Mouse (Mus musculus): ENCODE results near the gene Hist1h3d. TPM values are rescaled to one million over a fixed set of nuclear protein-coding genes. Genes with fewer than 3 reads are reported as not detected.
A peak's percentile ranks its signal among the peaks of the same experiment; 100 is the strongest.
"Not testable (repeated sequence)": the region's sequence is repeated elsewhere in the genome, so short reads cannot be mapped to it uniquely, and the experiment has no call there.

Gene Hist1h3d
- total RNA-seq (2021) (1 to 10 TPM; 3.7 to 6.5 TPM), polyA plus RNA-seq (2012; rRNA removed) (3.7 TPM in 2 replicates)
- long read RNA-seq = 0 reads

GRCm38 (mm10) chr13:23575271-23575851, at the start of gene Hist1h3d:
Gene Hist1h3d, plus strand, starts transcription at chr13:23575763.
- DNase-seq = peak; percentile 57

- DNase-seq = no peak
These were observed 49.7 kb upstream of the Hist1h3d start for GRCm38 (mm10) chr13:23525901-23526300.

GRCm38 (mm10) chr13:23526312-23526711, 49.3 kb upstream of the Hist1h3d start:
- peak; percentile 90 for DNase-seq

DNA sequence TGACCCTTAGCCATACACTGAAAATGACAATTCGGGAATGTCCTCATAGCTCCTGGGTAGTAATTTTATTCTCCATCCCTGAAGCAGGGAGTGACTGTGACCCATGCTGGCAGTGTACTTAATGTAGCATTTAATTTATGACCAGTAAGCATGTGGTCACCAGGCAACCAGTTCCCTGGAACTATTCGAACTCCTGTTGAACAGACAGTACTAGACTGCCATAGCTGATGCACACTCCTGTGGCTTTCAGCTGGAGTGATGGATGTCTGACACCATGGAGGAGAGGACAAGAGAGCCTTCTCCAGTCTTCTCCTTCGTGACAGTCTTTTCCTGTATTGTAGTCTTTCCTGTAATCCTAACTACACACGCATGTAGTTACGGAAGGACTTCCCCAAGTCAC, 46.6 kb upstream of the Hist1h3d start:
- DNase-seq = no peak

DNA sequence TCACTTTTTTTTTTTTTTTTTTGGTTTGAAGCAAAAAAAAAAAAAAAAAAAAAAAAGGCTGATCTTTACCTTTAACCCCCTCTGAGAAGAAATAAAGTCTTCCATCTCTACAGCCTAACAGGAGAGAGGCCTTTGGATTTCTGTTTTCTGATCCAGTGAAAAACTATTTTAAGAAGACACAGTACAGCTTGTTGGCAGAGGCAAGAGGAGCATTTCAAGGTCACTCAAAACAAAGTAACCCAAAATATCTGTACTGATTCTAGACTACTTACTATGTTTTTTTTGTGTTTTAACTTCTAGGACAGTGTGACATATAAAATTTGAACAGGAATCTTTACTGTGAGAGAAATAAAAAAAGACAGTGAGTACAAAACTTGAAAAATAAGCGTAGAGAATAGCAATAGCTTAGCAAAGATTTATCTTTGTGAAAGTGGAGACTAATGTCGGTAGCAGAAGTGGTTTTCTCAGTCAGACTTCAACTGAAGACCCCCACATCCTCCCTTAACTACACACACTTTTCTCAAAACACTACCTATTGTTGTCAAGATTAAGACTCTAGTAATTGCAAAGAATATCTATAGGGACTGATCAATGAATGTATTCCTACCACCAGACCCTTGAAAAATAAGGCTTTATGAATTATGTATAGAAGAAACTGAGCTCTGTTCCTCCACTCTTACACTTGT, 45.9 kb upstream of the Hist1h3d start:
- DNase-seq = no peak

DNA sequence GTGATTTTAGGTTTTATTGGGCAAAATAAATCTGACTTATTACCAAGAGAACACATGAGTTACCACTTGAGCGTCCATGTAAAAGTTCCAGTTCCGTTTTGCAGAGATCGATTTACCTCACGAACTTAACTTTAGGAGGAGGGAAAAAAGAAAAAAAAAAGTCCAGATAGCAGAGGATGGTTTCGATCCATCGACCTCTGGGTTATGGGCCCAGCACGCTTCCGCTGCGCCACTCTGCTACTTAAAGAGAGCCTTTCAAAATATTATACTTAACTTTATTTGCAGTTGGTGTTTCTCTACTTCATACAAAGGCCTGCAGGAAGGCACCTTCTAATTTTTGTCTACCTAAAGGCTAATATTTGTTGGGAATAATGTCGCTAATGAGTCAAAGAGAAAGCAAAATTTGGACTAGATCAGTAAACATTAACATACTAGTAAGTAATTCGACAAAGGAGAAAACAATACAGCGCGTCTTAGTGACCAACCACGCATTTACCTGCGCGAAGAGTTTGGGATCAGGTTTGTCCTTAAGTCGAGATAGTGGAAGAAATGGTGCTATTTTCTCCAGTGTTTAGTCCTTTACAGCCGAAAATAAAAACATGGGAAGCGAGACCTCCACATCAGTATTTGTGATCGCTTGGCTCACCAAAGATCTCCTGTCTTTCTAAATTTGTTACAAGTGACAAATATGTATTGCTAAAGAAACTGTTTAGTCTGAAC, 45.2 kb upstream of the Hist1h3d start:
- DNase-seq = peak; percentile 75

DNA sequence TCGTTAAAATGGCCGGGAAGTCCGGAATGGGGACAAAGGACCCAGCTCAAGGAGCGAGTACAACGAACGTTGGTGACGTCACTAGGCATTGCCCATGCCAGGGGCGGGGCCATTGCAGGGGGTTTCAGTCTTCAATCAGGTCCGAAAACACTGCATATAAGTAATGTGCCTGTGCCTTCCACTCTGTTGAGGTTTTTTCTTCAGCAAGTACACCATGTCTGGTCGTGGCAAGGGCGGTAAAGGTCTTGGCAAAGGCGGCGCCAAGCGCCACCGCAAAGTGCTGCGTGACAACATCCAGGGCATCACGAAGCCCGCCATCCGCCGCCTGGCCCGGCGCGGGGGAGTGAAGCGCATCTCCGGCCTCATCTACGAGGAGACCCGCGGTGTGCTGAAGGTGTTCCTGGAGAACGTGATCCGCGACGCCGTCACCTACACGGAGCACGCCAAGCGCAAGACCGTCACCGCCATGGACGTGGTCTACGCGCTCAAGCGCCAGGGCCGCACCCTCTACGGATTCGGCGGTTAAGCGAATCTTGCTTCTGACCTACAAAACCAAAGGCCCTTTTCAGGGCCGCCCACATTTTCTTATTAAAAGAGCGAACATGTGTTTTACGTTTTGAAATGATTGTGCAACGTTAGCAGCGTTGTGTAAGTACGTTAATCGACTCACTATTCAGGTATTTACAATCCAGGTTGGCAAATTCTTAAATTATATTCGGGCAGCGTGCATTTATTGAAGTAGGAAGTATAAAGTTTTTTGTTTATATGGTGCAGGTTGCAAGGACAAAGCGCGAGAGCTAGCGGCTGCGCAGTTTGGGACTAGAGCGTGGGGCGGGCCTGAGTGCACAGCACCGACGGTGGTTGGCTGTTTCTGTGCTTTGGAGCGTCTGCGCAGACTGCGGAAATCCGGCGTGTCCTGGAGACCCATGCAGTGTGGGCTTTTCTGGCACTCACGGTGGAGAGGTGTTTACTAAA, 44.4 kb upstream of the Hist1h3d start, which contains the start of gene Hist1h4h:
Hist1h4h (plus strand) TSS at position 150 of the 975 bp plus-strand sequence.
- DNase-seq = peak; percentile 97

GRCm38 (mm10) chr13:23532262-23533075, 43.1 kb upstream of the Hist1h3d start:
- no peak for DNase-seq

GRCm38 (mm10) chr13:23533560-23534367, 41.8 kb upstream of the Hist1h3d start, which contains the start of gene Hist1h2af:
Gene Hist1h2af, plus strand, starts transcription at chr13:23533906.
- DNase-seq = peak; percentile 62

GRCm38 (mm10) chr13:23534368-23535131, 41.0 kb upstream of the Hist1h3d start:
- peak; percentile 39 for DNase-seq

DNA sequence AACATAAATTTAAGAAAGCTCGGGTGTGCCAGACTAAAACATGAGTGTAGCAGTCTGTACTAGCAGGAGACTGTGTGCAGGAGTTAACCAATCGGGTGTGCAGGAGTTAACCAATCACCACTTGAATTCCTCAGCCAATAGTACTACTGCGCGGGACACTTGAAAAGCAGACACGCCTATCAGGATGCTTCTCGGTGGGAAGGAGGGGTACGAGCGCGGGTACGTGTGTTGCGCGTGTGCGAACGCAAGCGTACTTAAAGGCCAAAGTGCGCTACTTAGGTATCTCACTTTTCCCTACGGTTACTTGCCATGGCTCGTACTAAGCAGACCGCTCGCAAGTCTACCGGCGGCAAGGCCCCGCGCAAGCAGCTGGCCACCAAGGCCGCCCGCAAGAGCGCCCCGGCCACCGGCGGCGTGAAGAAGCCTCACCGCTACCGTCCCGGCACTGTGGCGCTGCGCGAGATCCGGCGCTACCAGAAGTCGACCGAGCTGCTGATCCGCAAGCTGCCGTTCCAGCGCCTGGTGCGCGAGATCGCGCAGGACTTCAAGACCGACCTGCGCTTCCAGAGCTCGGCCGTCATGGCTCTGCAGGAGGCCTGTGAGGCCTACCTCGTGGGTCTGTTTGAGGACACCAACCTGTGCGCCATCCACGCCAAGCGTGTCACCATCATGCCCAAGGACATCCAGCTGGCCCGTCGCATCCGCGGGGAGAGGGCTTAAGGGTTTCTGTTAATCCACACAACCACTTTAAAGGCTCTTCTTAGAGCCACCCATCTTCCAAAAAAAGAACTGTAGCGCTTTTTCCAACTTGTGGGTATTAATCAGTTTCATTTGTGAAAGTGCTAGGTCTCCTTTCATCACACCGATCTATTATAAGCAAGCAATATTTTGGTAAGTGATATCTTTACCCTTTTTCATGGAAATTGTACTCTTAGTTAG, 40.2 kb upstream of the Hist1h3d start, which contains the start of gene Hist1h3g:
Hist1h3g (plus strand) TSS at position 286 of the 939 bp plus-strand sequence.
- peak; percentile 90 for DNase-seq

GRCm38 (mm10) chr13:23536076-23536822, 39.3 kb upstream of the Hist1h3d start:
- DNase-seq = no peak

- no peak for DNase-seq
These were observed 38.4 kb upstream of the Hist1h3d start for GRCm38 (mm10) chr13:23537006-23537710.

DNA sequence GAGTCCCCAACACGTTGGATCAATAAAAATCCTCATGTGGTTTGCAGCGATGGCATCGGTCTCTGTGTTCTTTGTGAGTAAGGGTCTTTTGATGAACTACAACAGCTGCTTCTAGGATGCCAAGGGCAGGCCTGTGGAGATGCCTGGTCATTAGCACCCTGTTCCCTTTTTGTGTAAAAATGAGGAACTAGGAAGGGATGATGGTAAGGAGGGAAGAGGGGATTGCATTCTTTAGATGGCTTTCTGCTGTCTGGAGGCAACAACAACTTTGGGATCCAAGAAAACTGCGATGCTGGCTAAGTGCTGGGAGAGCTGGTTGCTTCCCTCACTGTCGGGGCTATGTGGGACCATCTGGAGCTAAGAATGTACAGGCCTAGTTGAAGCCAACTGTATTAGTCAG, 37.3 kb upstream of the Hist1h3d start:
- no peak for DNase-seq

- not testable (repeated sequence) for DNase-seq
These were observed 35.7 kb upstream of the Hist1h3d start for GRCm38 (mm10) chr13:23539821-23540220.

DNA sequence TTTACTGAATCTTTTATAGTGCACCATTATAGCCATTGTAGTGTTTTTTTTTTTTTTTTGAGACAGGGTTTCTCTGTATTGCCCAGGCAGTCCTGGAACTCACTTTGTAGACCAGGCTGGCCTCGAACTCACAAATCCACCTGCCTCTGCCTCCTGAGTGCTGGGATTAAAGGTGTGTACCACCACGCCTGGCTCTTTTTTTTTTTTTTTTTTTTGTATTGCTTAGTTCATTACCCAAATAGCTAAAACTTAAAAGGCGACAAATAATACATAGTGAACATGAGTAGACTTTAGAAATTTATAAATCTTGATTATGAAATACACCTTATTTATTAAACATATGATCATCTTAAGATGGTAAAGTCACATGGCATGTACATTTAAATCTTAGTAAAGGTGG, 34.1 kb upstream of the Hist1h3d start:
- DNase-seq = no peak
